Mouse (Mus musculus) liver, embryonic 14.5 days (tissue): ENCODE data around the gene Ldlrap1.

Source experiments
- CTCF ChIP-seq: IDR thresholded peaks from 2 replicates; pipeline ENCODE4 v1.5.1; 2016; ENCODE audit warnings: antibody characterized with exemption, low read depth, control low read depth
- EP300 ChIP-seq: IDR thresholded peaks from 2 replicates; pipeline ENCODE4 v1.6.1; 2016; ENCODE audit warnings: antibody characterized with exemption, low read depth

GRCm38 (mm10) chr4:134752911-134753426, 14.9 kb downstream of the Ldlrap1 start:
- TF ChIP-seq EP300: no peak
- no peak for TF ChIP-seq CTCF
